Mouse (Mus musculus) hindbrain, embryonic 13.5 days (tissue): ENCODE data around the gene Galnt10. TPM values are rescaled to one million over a fixed set of nuclear protein-coding genes. Genes with fewer than 3 reads are reported as not detected.

Experiments
- ATAC-seq: fragments of 200-750 bp; cut with Nextera tagmentation; 2 replicates; pipeline ENCODE4 v1.8.0; 2017; ENCODE audit warnings: moderate TSS enrichment; ENCODE audit not compliant: low FRiP score
- H3K27ac ChIP-seq: fragments of 300-500 bp; sonication (generic); 2 replicates; pipeline ENCODE4 v1.5.1; 2015; ENCODE audit warnings: inconsistent platforms, mild to moderate bottlenecking, moderate library complexity
- H3K27me3 ChIP-seq: fragments of 300-500 bp; sonication (generic); 2 replicates; pipeline ENCODE4 v1.6.1; 2015; ENCODE audit warnings: mild to moderate bottlenecking, inconsistent platforms
- H3K36me3 ChIP-seq: fragments of 300-500 bp; sonication (generic); 2 replicates; pipeline ENCODE4 v1.6.1; 2015; ENCODE audit warnings: mild to moderate bottlenecking, inconsistent platforms
- H3K4me1 ChIP-seq: fragments of 300-500 bp; sonication (generic); replicated peaks from 2 replicates; pipeline ENCODE4 v1.6.1; 2015; ENCODE audit warnings: inconsistent platforms
- H3K4me2 ChIP-seq: fragments of 300-500 bp; sonication (generic); 2 replicates; pipeline ENCODE4 v1.6.1; 2015; ENCODE audit warnings: inconsistent platforms, mild to moderate bottlenecking, moderate library complexity
- H3K4me3 ChIP-seq: fragments of 300-500 bp; sonication (generic); 2 replicates; pipeline ENCODE4 v1.5.1; 2015; ENCODE audit warnings: mild to moderate bottlenecking, inconsistent platforms
- H3K9ac ChIP-seq: fragments of 300-500 bp; sonication (generic); 2 replicates; pipeline ENCODE4 v1.6.1; 2015; ENCODE audit warnings: mild to moderate bottlenecking, inconsistent platforms
- H3K9me3 ChIP-seq: fragments of 300-500 bp; sonication (generic); 2 replicates; pipeline ENCODE4 v1.6.1; 2016; ENCODE audit warnings: inconsistent platforms
- WGBS: fragments of 180-500 bp; shearing (Covaris S2); methylation state at CpG from one replicate; pipeline ENCODE4 v1.1.7; 2015; 5-methylcytosine and 5-hydroxymethylcytosine counted together
- polyA plus RNA-seq: library from polyadenylated mRNA; unstranded; fragments of >200 nt; fragmentation: Nextera tagmentation; extraction: Ambion mirVana; gene quantifications from 2 replicates; pipeline ENCODE4 v1.2.1, GENCODE M21; 2015

Galnt10 gene
- polyA plus RNA-seq, 1 experiment from 2014 or later, result 12.1 TPM

GRCm38 (mm10) chr11:57652923-57653660 is 7.8 kb downstream of the Galnt10 start:
- no peak overlapping the region for H3K9ac ChIP-seq
- no peaks in the 10 kb centered on the region for H3K36me3 ChIP-seq
- H3K4me2 ChIP-seq, result no peak overlapping the region
- peaks cover 61% of the 10 kb centered on the region for H3K4me1 ChIP-seq
- H3K27ac ChIP-seq, result no peak overlapping the region
- no peak overlapping the region for H3K4me3 ChIP-seq
- 88% methylated on average over 14 of the region's 14 CpGs for WGBS
- H3K27me3 ChIP-seq, result peaks cover 21% of the 10 kb centered on the region
- no peaks in the 10 kb centered on the region for H3K9me3 ChIP-seq
- no peak for ATAC-seq

GRCm38 (mm10) chr11:57653796-57654195 is 8.6 kb downstream of the Galnt10 start:
- no peak overlapping the region for H3K4me3 ChIP-seq
- H3K4me1 ChIP-seq, result peaks cover 54% of the 10 kb centered on the region
- H3K9ac ChIP-seq, result no peak overlapping the region
- no peak overlapping the region for H3K4me2 ChIP-seq
- no peaks in the 10 kb centered on the region for H3K36me3 ChIP-seq
- peaks cover 16% of the 10 kb centered on the region for H3K27me3 ChIP-seq
- no peaks in the 10 kb centered on the region for H3K9me3 ChIP-seq
- ATAC-seq, result no peak
- WGBS, result 75% methylated on average over 5 of the region's 5 CpGs
- H3K27ac ChIP-seq, result no peak overlapping the region

GRCm38 (mm10) chr11:57654386-57654785 is 9.1 kb downstream of the Galnt10 start:
- Histone ChIP-seq H3K36me3 (no peaks in the 10 kb centered on the region), H3K27me3 (peaks cover 14% of the 10 kb centered on the region), H3K4me3 (no peak overlapping the region), H3K4me2 (no peak overlapping the region), H3K27ac (no peak overlapping the region), H3K9ac (no peak overlapping the region), H3K4me1 (peaks cover 53% of the 10 kb centered on the region), H3K9me3 (no peaks in the 10 kb centered on the region)
- no peak for ATAC-seq
- WGBS, result 19% methylated on average over 4 of the region's 4 CpGs

- peaks cover 50% of the 10 kb centered on the region for H3K4me1 ChIP-seq
- no peak overlapping the region for H3K27ac ChIP-seq
- H3K9me3 ChIP-seq, result no peaks in the 10 kb centered on the region
- 32% methylated on average over 5 of the region's 5 CpGs for WGBS
- no peak overlapping the region for H3K9ac ChIP-seq
- H3K27me3 ChIP-seq, result peaks cover 14% of the 10 kb centered on the region
- H3K4me3 ChIP-seq, result no peak overlapping the region
- H3K36me3 ChIP-seq, result no peaks in the 10 kb centered on the region
- ATAC-seq, result no peak
- no peak overlapping the region for H3K4me2 ChIP-seq
Observed at GRCm38 (mm10) chr11:57654977-57655397, 9.7 kb downstream of the Galnt10 start.

- H3K9ac ChIP-seq, result no peak overlapping the region
- H3K27me3 ChIP-seq, result peaks cover 12% of the 10 kb centered on the region
- no peak overlapping the region for H3K4me3 ChIP-seq
- H3K9me3 ChIP-seq, result no peaks in the 10 kb centered on the region
- no peak overlapping the region for H3K4me2 ChIP-seq
- 47% methylated on average over 10 of the region's 10 CpGs for WGBS
- peaks cover 42% of the 10 kb centered on the region for H3K4me1 ChIP-seq
- ATAC-seq, result no peak
- H3K36me3 ChIP-seq, result no peaks in the 10 kb centered on the region
- no peak overlapping the region for H3K27ac ChIP-seq
Observed at GRCm38 (mm10) chr11:57655669-57656325, 10.6 kb downstream of the Galnt10 start.

GRCm38 (mm10) chr11:57656602-57657275 is 11.5 kb downstream of the Galnt10 start:
- ATAC-seq, result no peak
- H3K4me3 ChIP-seq, result no peak overlapping the region
- no peaks in the 10 kb centered on the region for H3K36me3 ChIP-seq
- H3K4me1 ChIP-seq, result peaks cover 33% of the 10 kb centered on the region
- no peak overlapping the region for H3K9ac ChIP-seq
- 44% methylated on average over 8 of the region's 8 CpGs for whole genome bisulfite sequencing
- H3K9me3 ChIP-seq, result no peaks in the 10 kb centered on the region
- H3K27ac ChIP-seq, result no peak overlapping the region
- peaks cover 12% of the 10 kb centered on the region for H3K27me3 ChIP-seq
- no peak overlapping the region for H3K4me2 ChIP-seq

GRCm38 (mm10) chr11:57657370-57658072 is 12.3 kb downstream of the Galnt10 start:
- no peaks in the 10 kb centered on the region for H3K36me3 ChIP-seq
- H3K4me3 ChIP-seq, result no peak overlapping the region
- 81% methylated on average over 9 of the region's 9 CpGs for WGBS
- H3K9ac ChIP-seq, result no peak overlapping the region
- ATAC-seq, result no peak
- H3K27ac ChIP-seq, result no peak overlapping the region
- H3K4me2 ChIP-seq, result no peak overlapping the region
- peaks cover 34% of the 10 kb centered on the region for H3K4me1 ChIP-seq
- no peaks in the 10 kb centered on the region for H3K9me3 ChIP-seq
- H3K27me3 ChIP-seq, result peaks cover 12% of the 10 kb centered on the region

GRCm38 (mm10) chr11:57658214-57658613 is 13.0 kb downstream of the Galnt10 start:
- no peaks in the 10 kb centered on the region for H3K36me3 ChIP-seq
- H3K9ac ChIP-seq, result no peak overlapping the region
- no peaks in the 10 kb centered on the region for H3K9me3 ChIP-seq
- H3K27ac ChIP-seq, result no peak overlapping the region
- no peak overlapping the region for H3K4me3 ChIP-seq
- no peak overlapping the region for H3K4me2 ChIP-seq
- H3K27me3 ChIP-seq, result peaks cover 10% of the 10 kb centered on the region
- peaks cover 38% of the 10 kb centered on the region for H3K4me1 ChIP-seq
- 91% methylated on average over 3 of the region's 3 CpGs for WGBS
- no peak for ATAC-seq

- no peak for ATAC-seq
- 94% methylated on average over 6 of the region's 6 CpGs for WGBS
- no peaks in the 10 kb centered on the region for H3K36me3 ChIP-seq
Observed at GRCm38 (mm10) chr11:57658751-57659150, 13.5 kb downstream of the Galnt10 start.

GRCm38 (mm10) chr11:57660156-57660555 is 14.9 kb downstream of the Galnt10 start:
- 92% methylated on average over 4 of the region's 4 CpGs for WGBS
- no peaks in the 10 kb centered on the region for H3K9me3 ChIP-seq
- H3K9ac ChIP-seq, result no peak overlapping the region
- H3K4me1 ChIP-seq, result peaks cover 37% of the 10 kb centered on the region
- H3K27ac ChIP-seq, result no peak overlapping the region
- no peak overlapping the region for H3K4me2 ChIP-seq
- no peak for ATAC-seq
- no peaks in the 10 kb centered on the region for H3K36me3 ChIP-seq
- no peak overlapping the region for H3K4me3 ChIP-seq
- H3K27me3 ChIP-seq, result 0 out of 2 replicates have a peak, but pooled peaks cover 3% of the 10 kb centered on the region

More at GRCm38 (mm10) chr11:57658751-57659150, 13.5 kb downstream of the Galnt10 start:
- Histone ChIP-seq H3K4me3 (no peak overlapping the region), H3K27me3 (peaks cover 5% of the 10 kb centered on the region; the same call in 1 of the 2 replicates), H3K27ac (no peak overlapping the region), H3K9ac (no peak overlapping the region), H3K4me2 (no peak overlapping the region), H3K9me3 (no peaks in the 10 kb centered on the region), H3K4me1 (peaks cover 43% of the 10 kb centered on the region)

- Histone ChIP-seq H3K27ac (no peak overlapping the region), H3K36me3 (no peaks in the 10 kb centered on the region), H3K4me3 (no peak overlapping the region), H3K4me1 (peaks cover 31% of the 10 kb centered on the region), H3K9me3 (no peaks in the 10 kb centered on the region), H3K27me3 (0 out of 2 replicates have a peak, but pooled peaks cover 3% of the 10 kb centered on the region), H3K4me2 (no peak overlapping the region), H3K9ac (no peak overlapping the region)
- 68% methylated on average over 5 of the region's 5 CpGs for WGBS
- no peak for ATAC-seq
Observed at GRCm38 (mm10) chr11:57660814-57661213, 15.6 kb downstream of the Galnt10 start.
